Mouse (Mus musculus): Measurements from ENCODE around the gene Nisch.
A peak's percentile ranks its signal among the peaks of the same experiment; 100 is the strongest.

The Nisch gene

GRCm38 (mm10) chr14:31161638-31162037, 55.1 kb downstream of the Nisch start:
- no peak for DNase-seq (ENCODE audit: low spot score)

DNA sequence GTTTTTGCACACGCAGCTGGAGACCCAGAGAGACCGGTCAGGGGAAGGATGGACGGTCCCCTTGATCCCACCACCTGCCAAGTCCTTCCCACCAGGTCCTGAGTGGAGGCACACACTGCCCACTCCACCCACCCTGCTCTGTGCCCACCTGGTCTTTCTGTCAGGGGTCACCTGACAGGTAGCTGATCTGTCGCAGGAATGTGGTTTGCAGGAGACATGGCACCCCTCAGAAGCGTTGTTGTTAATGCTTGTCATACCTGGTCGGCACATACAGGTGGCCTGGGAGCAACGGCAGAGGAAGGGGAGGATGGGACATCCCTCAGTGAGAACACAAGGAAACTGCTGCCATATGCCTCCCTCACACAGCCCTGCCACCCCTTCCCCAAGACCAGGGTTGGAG, 55.6 kb downstream of the Nisch start:
- no peak for DNase-seq (ENCODE audit: low spot score)

DNA sequence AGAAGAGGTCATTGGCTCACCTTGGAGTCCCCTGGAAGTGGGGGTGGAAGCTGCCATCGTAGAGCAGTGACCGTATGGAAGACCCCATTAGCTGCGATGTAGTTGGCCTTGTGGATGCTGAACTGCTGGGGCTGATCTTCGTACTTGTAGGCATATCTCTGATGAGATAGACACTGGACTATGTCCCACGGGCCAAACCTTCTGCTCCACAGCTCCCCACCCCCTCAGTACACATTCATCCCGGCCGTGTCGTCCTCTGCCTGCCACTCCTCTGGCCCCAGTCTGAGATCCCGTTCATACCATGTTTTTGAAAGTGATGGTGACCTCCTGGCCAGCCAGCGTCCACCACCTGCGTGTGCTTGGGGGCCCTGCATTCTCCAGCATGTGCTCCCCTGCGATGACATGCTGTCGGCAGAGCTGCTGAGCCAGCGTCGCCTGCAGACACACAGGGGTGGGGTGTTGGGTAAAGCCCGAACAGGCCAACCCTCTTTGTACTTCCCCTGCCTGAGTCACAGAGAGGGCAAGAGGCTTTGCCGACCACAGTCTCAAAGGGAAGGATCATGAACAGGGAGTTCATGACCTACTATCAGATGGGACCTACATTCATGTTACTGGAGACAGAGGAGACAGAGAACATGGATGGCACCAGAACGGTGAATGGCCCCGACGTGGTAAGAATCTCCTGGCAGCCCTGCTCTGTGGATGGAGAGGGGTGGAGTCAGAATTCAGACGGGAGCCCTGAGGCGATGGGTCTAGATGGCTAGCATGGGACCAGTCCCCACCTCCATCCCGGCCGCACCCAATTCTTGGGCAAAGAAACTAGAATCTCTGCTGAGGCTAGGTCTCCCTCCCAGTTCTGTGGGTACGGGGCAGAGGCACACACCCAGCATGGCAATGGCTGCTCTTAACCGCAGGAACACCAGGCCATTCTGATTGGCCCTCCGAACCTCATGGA, 56.3 kb downstream of the Nisch start:
- DNase-seq (ENCODE audit: low spot score), result no peak

GRCm38 (mm10) chr14:31145694-31146093, 71.1 kb downstream of the Nisch start:
- DNase-seq (ENCODE audit: low spot score), result no peak

DNA sequence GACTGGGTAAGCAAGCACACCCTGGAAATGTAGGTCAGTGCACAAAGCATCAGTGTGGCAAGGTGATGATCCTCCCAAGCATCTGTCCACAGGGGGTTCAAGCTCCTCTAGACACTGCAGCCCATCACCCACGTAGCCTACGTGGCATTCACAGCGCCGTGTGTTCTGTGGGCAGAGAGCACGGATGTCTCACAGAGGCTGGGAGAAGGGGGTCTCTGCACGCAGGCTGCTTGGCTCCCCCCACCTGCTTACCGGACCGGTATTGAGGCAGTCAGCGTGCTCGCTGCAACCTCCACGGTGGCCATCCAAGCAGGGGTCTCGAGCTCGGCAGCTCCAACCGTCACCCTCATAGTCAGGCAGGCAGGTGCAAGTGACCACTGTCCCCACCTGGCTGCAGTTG, 75.7 kb downstream of the Nisch start:
- DNase-seq (ENCODE audit: low spot score), result peak; percentile 2

DNA sequence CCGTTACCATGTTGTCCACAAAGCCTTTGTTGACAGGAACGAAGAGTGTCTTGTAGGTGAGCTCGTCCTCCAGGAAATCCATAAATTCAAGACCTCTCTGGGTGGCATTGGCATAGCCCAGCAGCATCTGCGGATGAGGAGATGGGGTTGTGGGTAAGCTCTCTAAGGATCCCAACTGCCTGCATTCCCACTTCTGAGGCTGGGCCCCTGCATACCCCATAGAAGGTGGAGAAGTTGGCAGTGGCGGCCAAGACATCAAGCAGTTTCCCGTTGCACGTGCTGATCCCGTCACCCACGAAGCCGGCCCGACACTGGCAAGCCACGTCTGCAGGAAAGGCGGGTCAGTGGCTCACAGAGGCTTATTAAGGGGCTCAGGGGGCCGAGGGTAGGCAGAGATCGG, 76.6 kb downstream of the Nisch start:
- DNase-seq (ENCODE audit: low spot score), result peak; percentile 2

DNA sequence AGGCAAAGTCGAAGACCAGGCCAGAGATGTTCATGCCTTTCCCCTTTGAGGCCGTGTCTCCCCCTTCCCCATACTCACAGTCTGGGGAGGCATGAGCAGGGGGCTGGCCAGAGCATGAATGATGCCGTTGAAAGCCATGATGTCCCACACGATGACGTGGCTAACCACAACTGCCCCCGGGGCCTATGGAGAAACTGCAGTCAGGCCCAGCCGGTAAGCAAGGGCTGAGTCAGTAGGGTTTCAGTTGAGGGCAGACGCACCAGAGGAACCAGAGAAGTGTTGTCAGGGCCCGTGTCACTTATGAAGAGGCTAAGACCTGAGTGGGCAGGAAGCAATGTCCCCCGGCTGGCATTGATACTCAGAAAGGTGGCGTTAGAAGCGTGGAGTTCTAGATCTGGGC, 77.1 kb downstream of the Nisch start:
- peak; percentile 1 for DNase-seq (ENCODE audit: low spot score)

- peak; percentile 2 for DNase-seq (ENCODE audit: low spot score)
Measured at GRCm38 (mm10) chr14:31138897-31139429, 77.8 kb downstream of the Nisch start.

- no peak for DNase-seq (ENCODE audit: low spot score)
Measured at GRCm38 (mm10) chr14:31138219-31138896, 78.4 kb downstream of the Nisch start.

DNA sequence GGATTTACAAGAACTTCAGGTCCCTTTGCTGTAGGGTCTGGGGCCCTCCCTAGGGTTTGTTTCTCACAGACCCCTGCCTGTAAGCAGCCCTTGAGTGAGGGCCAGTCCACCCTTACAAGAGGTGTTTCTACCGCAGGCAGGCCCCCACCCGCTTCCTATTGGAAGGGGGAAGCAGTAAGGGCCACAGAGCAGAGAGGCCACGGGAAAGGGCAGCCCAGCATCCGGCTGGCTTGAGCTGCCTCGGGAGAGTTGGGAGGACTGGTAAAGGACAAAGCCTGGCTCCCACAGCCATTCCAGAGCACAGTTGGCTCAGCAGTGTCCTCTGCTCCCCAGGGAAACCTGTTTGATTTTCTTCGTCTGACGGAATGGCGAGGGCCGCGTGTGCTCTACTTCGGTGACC, 79.0 kb downstream of the Nisch start:
- peak; percentile 3 for DNase-seq (ENCODE audit: low spot score)

DNA sequence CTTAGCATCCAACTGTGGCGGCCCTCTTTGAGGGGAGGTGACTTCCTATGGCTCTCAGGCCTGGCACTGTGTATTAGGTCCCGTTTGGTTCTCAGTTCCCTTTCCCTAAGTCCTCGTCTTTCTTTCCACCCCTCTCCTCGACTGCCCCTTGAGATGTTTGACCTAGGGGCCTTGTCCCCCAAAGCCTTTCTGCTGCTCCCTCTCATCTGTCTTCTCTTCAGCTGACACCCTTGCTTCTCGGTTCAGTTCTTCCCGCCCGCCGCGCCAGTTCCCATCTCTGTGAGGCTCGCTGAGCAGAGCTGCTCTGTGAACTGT, 79.5 kb downstream of the Nisch start:
- no peak for DNase-seq (ENCODE audit: low spot score)

GRCm38 (mm10) chr14:31136411-31137280, 80.1 kb downstream of the Nisch start:
- peak; percentile 3 for DNase-seq (ENCODE audit: low spot score)

DNA sequence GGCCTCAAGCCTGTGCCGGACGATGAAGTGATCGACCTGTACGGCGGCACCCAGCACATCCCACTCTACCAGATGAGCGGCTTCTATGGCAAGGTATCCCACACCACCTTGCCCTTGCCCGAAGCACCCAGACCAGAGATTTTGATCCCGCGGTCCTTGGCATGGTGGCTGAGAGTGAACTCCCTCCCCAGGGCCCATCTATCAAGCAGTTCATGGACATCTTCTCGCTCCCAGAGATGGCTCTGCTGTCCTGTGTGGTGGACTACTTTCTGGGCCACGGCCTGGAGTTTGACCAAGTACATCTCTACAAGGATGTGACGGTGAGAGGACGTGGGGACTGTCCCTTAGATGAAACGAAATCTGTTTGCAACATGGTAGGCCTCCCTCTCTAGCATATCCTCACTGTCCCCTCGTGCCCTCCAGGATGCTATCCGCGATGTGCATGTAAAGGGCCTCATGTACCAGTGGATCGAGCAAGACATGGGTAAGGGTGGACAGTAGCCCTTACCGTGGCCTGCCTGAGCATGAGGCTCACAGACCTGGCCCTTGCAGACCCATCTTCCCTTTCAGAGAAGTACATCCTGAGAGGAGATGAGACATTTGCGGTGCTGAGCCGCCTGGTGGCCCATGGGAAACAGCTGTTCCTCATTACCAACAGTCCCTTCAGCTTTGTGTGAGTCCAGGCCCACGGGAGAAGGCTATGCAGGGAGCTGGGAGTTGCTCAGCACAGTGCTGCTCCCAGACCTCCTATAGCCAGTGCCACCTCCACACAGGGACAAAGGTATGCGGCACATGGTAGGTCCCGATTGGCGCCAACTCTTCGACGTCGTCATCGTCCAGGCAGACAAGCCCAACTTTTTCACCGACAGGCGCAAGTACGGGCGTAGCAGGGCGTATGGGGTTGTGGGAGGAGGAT, 81.0 kb downstream of the Nisch start:
- DNase-seq (ENCODE audit: low spot score), result peak; percentile 3

DNA sequence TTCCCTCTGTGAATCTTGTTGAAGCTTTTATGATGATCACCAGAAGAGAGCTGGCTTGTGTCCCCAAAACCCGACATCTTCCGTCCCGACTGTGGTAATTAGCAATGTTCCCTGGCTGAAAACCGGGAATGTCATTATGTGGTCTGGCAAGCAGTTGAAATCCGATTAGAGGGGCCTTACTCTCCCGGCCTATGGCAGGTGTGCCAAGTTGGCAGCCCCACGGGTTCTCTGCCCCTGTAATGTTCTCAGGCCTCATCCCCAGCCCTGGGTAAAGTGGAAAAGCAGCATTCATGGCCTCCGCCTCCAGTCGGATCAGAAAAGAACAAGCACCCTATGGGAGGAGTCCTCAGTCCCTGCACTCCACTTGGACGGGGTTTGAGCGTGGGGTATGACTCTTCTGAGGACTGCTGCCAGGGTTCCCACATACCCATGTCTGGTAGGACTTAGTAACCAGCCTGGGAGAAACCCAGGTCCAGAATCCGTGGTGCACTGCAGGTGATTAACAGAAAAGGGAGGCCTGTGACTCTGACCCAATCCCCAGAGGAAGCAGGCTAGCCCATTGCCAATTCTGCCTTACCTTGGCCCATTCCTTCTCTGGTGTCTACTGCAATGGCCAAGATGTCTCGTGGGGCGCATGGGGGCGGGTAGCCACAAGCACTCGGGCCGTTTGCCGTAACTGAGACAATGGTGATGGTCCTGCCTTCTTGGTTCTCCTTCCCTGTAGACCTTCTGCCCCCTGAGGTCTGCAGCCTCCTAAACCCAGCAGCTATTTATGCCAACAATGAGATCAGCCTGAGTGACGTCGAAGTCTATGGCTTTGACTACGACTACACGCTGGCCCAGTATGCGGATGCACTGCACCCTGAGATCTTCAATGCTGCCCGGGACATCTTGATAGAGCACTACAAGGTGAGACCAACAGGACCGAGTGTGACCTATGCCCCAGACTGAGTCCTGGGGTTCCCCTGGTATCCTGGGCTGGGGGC, 82.4 kb downstream of the Nisch start:
- DNase-seq (ENCODE audit: low spot score), result peak; percentile 4

DNA sequence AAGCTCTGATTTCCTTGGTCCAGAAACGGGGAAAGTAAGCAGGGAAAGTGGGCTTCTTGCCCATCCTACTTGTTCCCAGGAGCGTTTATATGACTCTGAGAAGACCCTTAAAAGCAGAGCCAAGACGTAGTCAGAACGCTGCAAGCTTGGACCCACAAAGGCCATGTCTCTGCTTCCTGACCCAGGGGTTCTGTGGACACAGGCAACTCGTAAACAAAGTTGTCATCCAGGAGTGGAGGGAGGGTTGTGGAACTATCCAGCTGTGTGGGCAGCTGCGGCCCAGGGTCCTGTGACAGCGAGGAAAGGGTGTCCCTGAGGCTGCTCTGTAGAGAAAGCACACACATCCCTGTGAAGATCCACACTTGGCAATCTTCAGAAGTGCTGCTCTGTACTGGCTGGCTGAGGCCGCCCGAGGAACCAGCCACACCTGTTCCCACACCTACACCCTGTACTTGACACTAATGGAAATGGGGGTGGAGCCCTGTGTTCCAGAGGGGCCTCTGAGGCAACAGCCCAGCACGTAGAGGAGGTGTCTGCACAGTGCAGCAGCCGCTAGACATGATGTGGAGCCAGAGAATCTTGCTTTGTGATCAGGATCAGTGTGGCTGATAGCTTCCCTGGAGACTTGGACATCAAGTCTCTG, 83.6 kb downstream of the Nisch start:
- DNase-seq (ENCODE audit: low spot score), result peak; percentile 2

DNA sequence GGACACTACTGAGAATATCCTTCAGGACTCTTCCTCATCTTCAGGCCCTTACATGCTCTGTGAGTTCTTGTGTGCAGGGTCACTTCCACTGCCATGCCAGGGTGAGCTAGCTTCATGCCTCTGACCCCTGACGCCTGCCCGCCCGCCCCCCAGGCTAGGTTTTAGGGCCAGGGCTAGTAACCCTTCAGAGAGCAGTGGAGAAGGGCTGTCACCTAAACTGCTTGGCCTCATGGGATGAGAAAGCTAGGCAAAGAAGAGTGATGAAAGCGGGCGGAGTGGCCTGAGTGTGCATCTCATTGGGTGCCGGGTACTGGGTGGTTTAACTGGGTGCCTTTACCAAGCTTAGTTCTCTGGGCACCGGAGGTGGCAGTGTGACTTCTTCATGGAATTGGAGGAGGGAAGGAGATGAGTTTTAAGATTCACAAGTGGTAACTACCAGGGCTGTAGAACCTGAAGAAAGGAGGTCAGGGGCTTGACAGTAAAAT, 84.2 kb downstream of the Nisch start:
- no peak for DNase-seq (ENCODE audit: low spot score)

DNA sequence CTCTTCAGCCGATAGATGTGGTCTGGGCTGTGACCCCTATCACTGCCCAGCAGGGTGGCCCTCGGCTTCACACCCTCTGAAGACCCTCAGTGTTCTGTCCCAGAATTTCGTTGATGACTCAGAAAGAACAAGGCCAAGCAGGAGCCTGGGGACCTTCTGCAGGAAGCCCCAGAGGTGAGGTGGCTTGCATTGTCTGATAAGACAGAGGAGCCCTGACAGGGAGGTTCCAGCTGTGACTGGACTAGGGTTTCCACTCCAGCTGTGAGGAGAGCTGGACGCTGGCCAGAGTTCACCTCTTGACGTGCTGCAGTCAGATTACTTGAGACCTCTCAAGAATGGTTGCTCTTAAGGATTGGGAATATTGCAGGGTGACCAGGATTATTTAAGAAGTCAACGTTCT, 84.7 kb downstream of the Nisch start:
- DNase-seq (ENCODE audit: low spot score), result no peak

DNA sequence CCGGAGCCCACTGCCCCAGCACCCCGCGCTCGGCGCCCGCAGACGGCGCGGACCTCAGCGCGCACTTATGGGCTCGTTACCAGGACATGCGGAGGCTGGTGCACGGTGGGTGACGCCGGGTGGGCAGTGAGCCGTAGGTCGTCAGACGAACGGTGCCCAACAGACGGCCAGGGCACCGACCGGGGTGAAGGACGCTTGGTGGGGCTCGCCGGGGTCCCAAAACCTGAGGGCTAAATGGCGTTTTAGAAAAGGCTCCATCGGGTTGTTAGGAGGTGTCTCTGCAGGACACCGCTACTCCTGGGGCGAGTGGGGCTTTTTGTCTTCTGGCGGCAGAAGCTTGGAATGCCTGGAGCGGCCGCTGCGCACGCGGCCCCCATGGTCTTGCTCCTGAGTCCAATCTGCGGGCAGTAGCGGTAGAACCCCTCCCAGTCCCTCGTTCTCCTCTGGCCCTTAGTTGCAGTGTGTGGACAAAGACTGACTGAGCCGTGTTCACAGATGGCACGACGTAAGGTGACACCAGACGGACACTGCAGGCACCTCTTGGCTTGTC, 85.4 kb downstream of the Nisch start:
- peak; percentile 34 for DNase-seq (ENCODE audit: low spot score)
